Mouse (Mus musculus) hindbrain, embryonic 12.5 days (tissue): Measurements from ENCODE around the gene Spryd3. TPM values are rescaled to one million over a fixed set of nuclear protein-coding genes. Genes with fewer than 3 reads are reported as not detected.

ENCODE experiments used
- ATAC-seq: fragments of 200-750 bp; cut with Nextera tagmentation; 2 replicates; pipeline ENCODE4 v1.8.0; 2017; ENCODE audit warnings: moderate TSS enrichment; ENCODE audit not compliant: low FRiP score
- H3K27ac ChIP-seq: fragments of 300-500 bp; sonication (generic); 2 replicates; pipeline ENCODE4 v1.5.1; 2016; ENCODE audit warnings: mild to moderate bottlenecking
- H3K27me3 ChIP-seq: fragments of 300-500 bp; sonication (generic); 2 replicates; pipeline ENCODE4 v1.6.1; 2016; ENCODE audit warnings: mild to moderate bottlenecking
- H3K36me3 ChIP-seq: fragments of 300-500 bp; sonication (generic); 2 replicates; pipeline ENCODE4 v1.6.1; 2016; ENCODE audit warnings: mild to moderate bottlenecking
- H3K4me1 ChIP-seq: fragments of 300-500 bp; sonication (generic); 2 replicates; pipeline ENCODE4 v1.6.1; 2016
- H3K4me2 ChIP-seq: fragments of 300-500 bp; sonication (generic); replicated peaks from 2 replicates; pipeline ENCODE4 v1.6.1; 2016; ENCODE audit warnings: mild to moderate bottlenecking
- H3K4me3 ChIP-seq: fragments of 300-500 bp; sonication (generic); 2 replicates; pipeline ENCODE4 v1.5.1; 2016; ENCODE audit warnings: mild to moderate bottlenecking
- H3K9ac ChIP-seq: fragments of 300-500 bp; sonication (generic); 2 replicates; pipeline ENCODE4 v1.6.1; 2016; ENCODE audit warnings: mild to moderate bottlenecking, moderate library complexity
- H3K9me3 ChIP-seq: fragments of 300-500 bp; sonication (generic); replicated peaks from 2 replicates; pipeline ENCODE4 v1.6.1; 2016; ENCODE audit warnings: mild to moderate bottlenecking
- WGBS: fragments of 180-500 bp; shearing (Covaris S2); methylation state at CpG from one replicate; pipeline ENCODE4 v1.1.7; 2016; 5-methylcytosine and 5-hydroxymethylcytosine counted together
- polyA plus RNA-seq: library from polyadenylated mRNA; unstranded; fragments of >200 nt; fragmentation: Nextera tagmentation; extraction: Ambion mirVana; gene quantifications from 2 replicates; pipeline ENCODE4 v1.2.1, GENCODE M21; 2016

Gene Spryd3
- 28.1 and 29.2 TPM in 2 replicates for polyA plus RNA-seq

DNA sequence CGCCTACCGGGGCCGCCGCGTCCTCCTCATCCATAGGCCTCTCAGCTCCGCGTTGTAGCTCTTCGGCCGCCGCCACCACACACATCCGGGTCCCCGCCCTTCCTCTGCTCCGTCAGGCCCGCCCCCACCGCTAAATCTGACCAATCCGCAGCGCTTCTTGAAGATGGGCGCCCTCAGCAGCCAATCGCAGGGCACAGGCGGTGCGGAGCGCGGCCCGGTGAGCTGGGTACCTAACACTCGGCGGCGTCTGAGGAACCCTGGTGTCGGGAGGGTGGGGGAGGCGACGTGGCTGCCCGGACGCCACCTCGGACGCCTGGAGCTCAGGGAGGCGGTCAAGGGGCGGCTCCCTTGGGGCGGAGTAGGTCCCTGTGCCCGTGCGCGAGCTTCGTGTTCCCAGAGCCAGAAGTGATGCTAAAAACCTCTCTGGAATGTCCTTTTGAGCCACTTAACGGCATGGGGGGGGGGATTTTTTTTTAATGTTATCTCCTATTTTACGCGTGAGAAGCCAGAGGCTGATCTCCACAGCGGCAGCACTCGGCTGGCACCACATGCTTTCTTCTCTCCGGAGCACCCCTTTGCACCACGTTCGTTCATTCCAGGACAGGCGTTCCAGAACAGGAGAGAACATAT, at the start of gene Spryd3:
Gene Spryd3, minus strand, starts transcription at position 106 of the 630 bp plus-strand sequence.
- under 1% methylated on average over 50 of the region's 50 CpGs for WGBS
- peak; percentile 99 for ATAC-seq
- H3K27ac ChIP-seq = peak within 1 kb of the TSS; percentile 86
- H3K9me3 ChIP-seq = no peaks in the 10 kb centered on the region
- peak within 1 kb of the TSS; percentile 59 for H3K4me2 ChIP-seq
- no peaks in the 10 kb centered on the region for H3K27me3 ChIP-seq
- H3K36me3 ChIP-seq = peaks cover 18% of the 10 kb centered on the region
- peak within 1 kb of the TSS; percentile 88 for H3K9ac ChIP-seq
- peaks cover 14% of the 10 kb centered on the region; the same call in 1 of the 2 replicates for H3K4me1 ChIP-seq
- peak within 1 kb of the TSS; percentile 93 for H3K4me3 ChIP-seq

GRCm38 (mm10) chr15:102183076-102183475, 47.0 kb upstream of the Spryd3 start:
- no peak for ATAC-seq
- 81% methylated on average over 3 of the region's 3 CpGs for WGBS
- H3K4me1 ChIP-seq = no peaks in the 10 kb centered on the region
- no peak overlapping the region for H3K27ac ChIP-seq
- no peaks in the 10 kb centered on the region for H3K27me3 ChIP-seq
- H3K4me2 ChIP-seq = no peak overlapping the region
- H3K36me3 ChIP-seq = peaks cover 16% of the 10 kb centered on the region
- no peak overlapping the region for H3K4me3 ChIP-seq
- H3K9ac ChIP-seq = no peak overlapping the region
- H3K9me3 ChIP-seq = no peaks in the 10 kb centered on the region

DNA sequence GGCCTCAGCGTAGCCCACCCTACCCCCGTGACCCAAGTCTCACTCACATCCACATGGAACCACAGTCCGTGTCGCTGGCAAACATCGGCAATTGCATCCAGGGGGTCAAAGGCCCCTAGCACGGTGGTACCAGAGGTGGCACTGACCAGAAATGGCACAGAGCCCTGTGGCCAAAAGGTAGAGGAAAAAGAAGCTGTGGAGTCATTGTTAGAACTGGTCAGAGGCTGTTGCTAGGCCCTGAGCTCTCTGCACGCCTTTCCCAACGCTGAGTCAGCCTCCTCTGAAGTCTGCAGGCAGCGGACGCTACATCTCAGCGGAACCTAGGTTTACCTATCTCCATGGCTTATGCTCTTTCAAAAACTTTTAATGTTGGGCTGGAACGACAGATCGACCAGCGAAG, 43.9 kb upstream of the Spryd3 start:
- no peak overlapping the region for H3K4me3 ChIP-seq
- WGBS = 90% methylated on average over 14 of the region's 14 CpGs
- H3K4me2 ChIP-seq = no peak overlapping the region
- no peak overlapping the region for H3K9ac ChIP-seq
- H3K9me3 ChIP-seq = no peaks in the 10 kb centered on the region
- no peaks in the 10 kb centered on the region for H3K27me3 ChIP-seq
- H3K36me3 ChIP-seq = peaks cover 3% of the 10 kb centered on the region; the same call in 1 of the 2 replicates
- ATAC-seq = no peak
- no peak overlapping the region for H3K27ac ChIP-seq
- no peaks in the 10 kb centered on the region for H3K4me1 ChIP-seq

DNA sequence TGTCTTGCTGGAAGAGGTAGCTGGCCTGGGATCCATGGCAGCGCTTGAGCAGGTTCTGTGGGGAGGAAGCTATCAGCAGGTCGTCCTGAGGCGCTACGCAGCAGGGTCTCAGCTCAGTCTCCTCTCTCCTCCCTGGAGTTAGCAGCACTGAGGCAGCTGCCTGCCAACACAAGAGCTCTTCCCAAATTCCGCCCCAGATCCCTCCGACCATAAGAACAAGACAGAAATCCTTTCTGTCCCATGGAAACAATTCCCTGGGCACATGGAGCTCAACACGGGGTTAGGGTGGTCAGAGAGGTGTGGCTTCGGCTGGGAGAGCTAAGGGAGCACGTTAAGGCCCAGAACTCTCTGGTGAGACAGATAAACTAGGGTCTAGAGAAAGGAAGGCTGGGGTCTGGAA, 43.1 kb upstream of the Spryd3 start:
- ATAC-seq = no peak
- Histone ChIP-seq H3K36me3 (peaks cover 3% of the 10 kb centered on the region; the same call in 1 of the 2 replicates), H3K27ac (no peak overlapping the region), H3K9ac (no peak overlapping the region), H3K4me2 (no peak overlapping the region), H3K27me3 (no peaks in the 10 kb centered on the region), H3K4me1 (no peaks in the 10 kb centered on the region), H3K9me3 (no peaks in the 10 kb centered on the region), H3K4me3 (no peak overlapping the region)
- WGBS = 80% methylated on average over 9 of the region's 9 CpGs

DNA sequence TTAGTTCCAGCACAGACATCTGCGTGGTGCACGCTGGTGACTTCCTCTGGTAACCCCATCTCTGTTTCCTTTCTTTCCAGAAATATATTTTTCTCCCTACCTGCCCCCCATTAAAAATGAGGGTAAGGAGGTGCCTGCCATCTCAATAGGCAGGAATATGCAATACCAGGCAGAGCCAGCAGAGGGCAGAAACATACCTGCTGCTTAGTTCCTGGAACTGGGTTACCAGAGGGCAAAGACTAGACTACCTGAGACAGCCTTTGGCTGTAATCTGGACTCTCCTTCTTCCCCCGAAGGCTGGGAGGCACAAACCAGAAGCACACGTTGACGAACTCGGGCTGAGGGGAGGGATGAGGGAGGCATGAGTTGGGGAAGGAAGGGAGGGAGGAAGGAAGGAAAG, 42.2 kb upstream of the Spryd3 start:
- WGBS = 33% methylated on average over 3 of the region's 6 CpGs
- Histone ChIP-seq H3K27me3 (no peaks in the 10 kb centered on the region), H3K4me1 (no peaks in the 10 kb centered on the region), H3K9me3 (no peaks in the 10 kb centered on the region), H3K4me3 (no peak overlapping the region), H3K4me2 (no peak overlapping the region), H3K36me3 (no peaks in the 10 kb centered on the region), H3K9ac (no peak overlapping the region), H3K27ac (no peak overlapping the region)
- ATAC-seq = no peak

DNA sequence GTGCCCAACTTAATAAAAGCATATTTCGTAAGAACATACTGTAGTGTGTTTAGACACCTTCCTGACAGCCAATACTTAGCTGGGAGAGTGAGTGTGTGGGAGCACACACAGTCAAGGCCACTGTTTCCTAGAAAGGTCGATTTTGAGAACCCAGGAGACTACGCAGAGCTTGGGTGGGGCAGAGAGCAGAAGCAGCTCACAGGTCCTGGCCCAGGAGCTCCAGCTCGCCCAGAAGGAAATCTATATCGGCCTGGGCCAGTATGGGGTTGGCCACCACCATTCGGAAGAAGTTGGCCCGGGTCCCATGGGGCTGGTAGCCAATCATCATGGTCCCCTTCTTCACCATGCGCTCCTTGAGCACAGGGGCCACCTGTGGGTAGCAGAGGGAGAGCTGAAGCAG, 41.4 kb upstream of the Spryd3 start:
- no peaks in the 10 kb centered on the region for H3K4me1 ChIP-seq
- no peak for ATAC-seq
- WGBS = 89% methylated on average over 8 of the region's 8 CpGs
- no peak overlapping the region for H3K27ac ChIP-seq
- no peak overlapping the region for H3K4me3 ChIP-seq
- H3K9ac ChIP-seq = no peak overlapping the region
- H3K36me3 ChIP-seq = no peaks in the 10 kb centered on the region
- no peak overlapping the region for H3K4me2 ChIP-seq
- no peaks in the 10 kb centered on the region for H3K27me3 ChIP-seq
- no peaks in the 10 kb centered on the region for H3K9me3 ChIP-seq

DNA sequence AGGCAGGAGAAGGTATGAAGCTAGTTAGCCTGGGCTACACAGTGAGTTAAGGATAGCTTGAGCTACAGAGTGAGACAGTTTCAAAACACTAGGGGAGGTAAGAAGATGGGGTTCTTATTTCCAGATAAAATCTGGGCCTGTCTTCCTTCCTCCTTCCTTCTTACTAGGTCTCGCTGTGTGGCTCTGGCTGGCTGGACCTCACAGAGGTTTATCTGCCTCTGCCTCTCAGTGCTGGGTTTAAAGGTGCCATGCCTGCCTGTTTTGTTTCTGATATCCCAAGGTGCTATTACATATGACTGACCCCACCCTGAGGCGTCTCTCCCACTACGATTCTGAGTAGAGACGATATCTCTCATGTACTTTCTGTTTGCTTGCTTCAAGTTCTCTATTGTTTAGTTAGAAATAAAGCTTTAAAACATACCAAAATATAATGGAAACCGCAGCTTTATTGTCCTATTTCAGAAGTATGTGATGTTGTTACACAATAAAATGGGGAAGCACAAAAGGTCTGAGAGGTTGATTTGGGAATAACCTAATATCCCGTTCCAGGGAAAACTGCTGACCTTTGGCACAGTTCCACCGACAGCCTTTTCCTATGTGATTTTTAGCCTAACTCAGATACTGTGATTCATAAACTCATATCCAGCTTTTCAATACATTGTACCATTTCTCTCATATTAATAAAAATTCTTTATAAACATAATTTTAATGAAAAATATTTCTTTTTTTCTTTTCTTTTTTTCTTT, 40.7 kb upstream of the Spryd3 start:
- H3K27me3 ChIP-seq = no peaks in the 10 kb centered on the region
- H3K4me2 ChIP-seq = no peak overlapping the region
- H3K4me1 ChIP-seq = no peaks in the 10 kb centered on the region
- WGBS = 92% methylated on average over 7 of the region's 7 CpGs
- H3K36me3 ChIP-seq = no peaks in the 10 kb centered on the region
- no peaks in the 10 kb centered on the region for H3K9me3 ChIP-seq
- no peak overlapping the region for H3K4me3 ChIP-seq
- no peak overlapping the region for H3K27ac ChIP-seq
- no peak overlapping the region for H3K9ac ChIP-seq
- no peak for ATAC-seq

DNA sequence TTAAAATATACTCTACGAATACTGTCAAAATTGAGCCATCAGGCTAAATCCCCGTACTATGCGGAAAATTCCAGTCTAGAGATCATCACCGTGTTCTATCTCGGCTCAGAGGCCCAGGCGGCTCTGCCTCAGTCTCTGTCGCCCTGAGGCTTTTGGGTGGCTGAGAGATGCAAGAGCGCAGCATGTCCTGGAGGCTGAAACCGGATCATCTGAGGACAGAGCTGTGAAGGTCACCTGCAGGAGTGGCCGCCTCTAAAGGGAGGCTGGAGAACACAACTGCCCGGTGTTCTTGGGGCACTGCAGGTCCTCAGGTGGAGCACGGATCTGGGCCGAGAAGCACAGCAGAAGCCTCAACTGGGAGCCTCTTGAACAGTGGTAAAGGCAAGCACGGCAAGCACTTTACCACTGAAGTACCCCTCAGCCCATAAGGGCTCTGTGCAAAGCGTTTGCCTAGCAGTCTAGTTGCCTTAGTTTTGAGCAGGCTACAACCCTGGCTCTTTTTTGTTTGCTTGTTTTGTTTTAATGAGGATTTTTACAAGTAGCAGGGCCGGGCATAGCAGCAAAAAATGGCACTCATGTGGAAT, 39.8 kb upstream of the Spryd3 start:
- Histone ChIP-seq H3K27ac (no peak overlapping the region), H3K4me1 (no peaks in the 10 kb centered on the region), H3K9ac (no peak overlapping the region), H3K27me3 (no peaks in the 10 kb centered on the region), H3K9me3 (no peaks in the 10 kb centered on the region), H3K4me2 (no peak overlapping the region), H3K4me3 (no peak overlapping the region), H3K36me3 (no peaks in the 10 kb centered on the region)
- 87% methylated on average over 16 of the region's 16 CpGs for WGBS
- ATAC-seq = no peak

DNA sequence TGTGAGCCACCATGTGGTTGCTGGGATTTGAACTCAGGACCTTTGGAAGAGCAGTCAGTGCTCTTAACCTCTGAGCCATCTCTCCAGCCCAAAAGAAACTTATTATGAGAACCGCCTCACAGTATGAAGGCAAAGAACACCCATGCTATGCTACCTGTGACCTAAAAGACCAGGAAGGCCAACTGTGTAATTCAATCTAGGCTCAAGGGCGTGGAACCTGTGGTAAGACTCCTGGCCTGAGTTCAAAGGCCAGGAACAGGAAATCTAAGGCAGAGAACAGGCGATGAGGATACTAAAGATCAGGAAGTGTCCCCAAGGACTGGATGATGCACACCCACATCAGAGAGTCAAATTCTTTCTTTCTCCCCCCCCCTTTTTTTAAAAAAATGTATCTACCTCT, 37.5 kb upstream of the Spryd3 start:
- ATAC-seq = no peak
- Histone ChIP-seq H3K4me1 (no peaks in the 10 kb centered on the region), H3K4me3 (no peak overlapping the region), H3K9me3 (no peaks in the 10 kb centered on the region), H3K9ac (no peak overlapping the region), H3K36me3 (no peaks in the 10 kb centered on the region), H3K27ac (no peak overlapping the region), H3K4me2 (no peak overlapping the region), H3K27me3 (no peaks in the 10 kb centered on the region)
- WGBS = 92% methylated on average over 3 of the region's 3 CpGs

GRCm38 (mm10) chr15:102169064-102169463, 33.0 kb upstream of the Spryd3 start:
- 62% methylated on average over 2 of the region's 2 CpGs for WGBS
- H3K9ac ChIP-seq = no peak overlapping the region
- H3K9me3 ChIP-seq = no peaks in the 10 kb centered on the region
- H3K4me1 ChIP-seq = no peaks in the 10 kb centered on the region
- ATAC-seq = no peak
- no peak overlapping the region for H3K4me2 ChIP-seq
- H3K4me3 ChIP-seq = no peak overlapping the region
- no peak overlapping the region for H3K27ac ChIP-seq
- no peaks in the 10 kb centered on the region for H3K36me3 ChIP-seq
- no peaks in the 10 kb centered on the region for H3K27me3 ChIP-seq

DNA sequence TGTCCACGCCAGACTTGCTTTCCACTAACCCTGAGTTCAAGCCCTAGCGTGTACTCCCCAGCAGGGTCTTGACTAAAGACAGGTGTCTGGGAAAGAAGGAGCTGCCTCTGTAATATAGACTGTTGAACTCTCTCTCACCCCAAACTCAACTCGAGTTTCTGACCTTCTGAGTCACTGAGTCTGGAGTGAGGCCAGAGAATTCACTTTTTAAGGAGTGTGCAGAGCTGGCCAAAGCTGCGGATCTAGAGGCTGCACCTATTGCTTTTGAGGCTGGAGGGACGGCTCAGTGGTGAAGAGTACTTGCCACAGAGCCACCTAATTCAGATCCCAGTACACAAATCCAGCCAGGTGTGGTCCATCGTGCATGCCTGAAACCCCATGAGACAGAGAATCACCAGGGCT, 31.6 kb upstream of the Spryd3 start:
- no peak for ATAC-seq
- Histone ChIP-seq H3K36me3 (no peaks in the 10 kb centered on the region), H3K4me2 (no peak overlapping the region), H3K27ac (no peak overlapping the region), H3K27me3 (no peaks in the 10 kb centered on the region), H3K4me3 (no peak overlapping the region), H3K9ac (no peak overlapping the region), H3K9me3 (no peaks in the 10 kb centered on the region), H3K4me1 (no peaks in the 10 kb centered on the region)
- WGBS = 53% methylated on average over 6 of the region's 6 CpGs

- H3K27ac ChIP-seq = no peak overlapping the region
- ATAC-seq = no peak
- H3K9me3 ChIP-seq = no peaks in the 10 kb centered on the region
- WGBS = 61% methylated on average over 4 of the region's 6 CpGs
- H3K4me2 ChIP-seq = no peak overlapping the region
- H3K4me1 ChIP-seq = no peaks in the 10 kb centered on the region
- H3K27me3 ChIP-seq = no peaks in the 10 kb centered on the region
- H3K36me3 ChIP-seq = no peaks in the 10 kb centered on the region
- H3K9ac ChIP-seq = no peak overlapping the region
- no peak overlapping the region for H3K4me3 ChIP-seq
Measured at GRCm38 (mm10) chr15:102165468-102166100, 29.6 kb upstream of the Spryd3 start.
